Mouse (Mus musculus): ENCODE results near the gene Pnmt. TPM values are rescaled to one million over a fixed set of nuclear protein-coding genes. Genes with fewer than 3 reads are reported as not detected.
"Not testable (repeated sequence)": the region's sequence is repeated elsewhere in the genome, so short reads cannot be mapped to it uniquely, and the experiment has no call there.

Gene Pnmt
- polyA plus RNA-seq, 1 experiment from 2014 or later, result 5.0 TPM

- H3K27ac ChIP-seq, result peak overlapping the region; percentile 77
- H3K27me3 ChIP-seq (ENCODE audit: insufficient read depth, poor library complexity, severe bottlenecking), result peaks cover 28% of the 10 kb centered on the region
- 89% methylated on average over 2 of the region's 2 CpGs for WGBS
- no peak overlapping the region for H3K4me3 ChIP-seq
- H3K4me1 ChIP-seq, result peaks cover 85% of the 10 kb centered on the region
- no peak for DNase-seq (ENCODE audit: low spot score)
- H3K9me3 ChIP-seq, result no peaks in the 10 kb centered on the region
- peaks cover 46% of the 10 kb centered on the region for H3K36me3 ChIP-seq
Observed at GRCm38 (mm10) chr11:98381651-98382050, 4.6 kb upstream of the Pnmt start.

GRCm38 (mm10) chr11:98382405-98382804 lies 3.8 kb upstream of the Pnmt start:
- H3K9me3 ChIP-seq; H3K4me3 ChIP-seq; DNase-seq (ENCODE audit: low spot score): not testable (repeated sequence)
- 16% methylated on average over 2 of the region's 2 CpGs for WGBS
- Histone ChIP-seq H3K4me1 (peaks cover 85% of the 10 kb centered on the region), H3K36me3 (peaks cover 41% of the 10 kb centered on the region), H3K27ac (peak overlapping the region; percentile 77), H3K27me3 (ENCODE audit: insufficient read depth, poor library complexity, severe bottlenecking) (peaks cover 36% of the 10 kb centered on the region)

GRCm38 (mm10) chr11:98383261-98384030 lies 2.8 kb upstream of the Pnmt start, which contains the start of gene Tcap:
Tcap (plus strand) TSS chr11:98383811.
- WGBS, result 42% methylated on average over 14 of the region's 14 CpGs
- H3K36me3 ChIP-seq, result peaks cover 31% of the 10 kb centered on the region
- peak within 1 kb of the TSS; percentile 50 for H3K4me3 ChIP-seq
- peaks cover 85% of the 10 kb centered on the region for H3K4me1 ChIP-seq
- no peaks in the 10 kb centered on the region for H3K9me3 ChIP-seq
- peaks cover 46% of the 10 kb centered on the region for H3K27me3 ChIP-seq (ENCODE audit: insufficient read depth, poor library complexity, severe bottlenecking)
- peak; percentile 88 for DNase-seq (ENCODE audit: low spot score)
- H3K27ac ChIP-seq, result peak within 1 kb of the TSS; percentile 91

- 55% methylated on average over 20 of the region's 20 CpGs for WGBS
- H3K4me1 ChIP-seq, result peaks cover 85% of the 10 kb centered on the region
Observed at GRCm38 (mm10) chr11:98384216-98384615, 2.0 kb upstream of the Pnmt start.

GRCm38 (mm10) chr11:98384721-98385637 lies 1.3 kb upstream of the Pnmt start:
- peak overlapping the region; percentile 50 for H3K4me3 ChIP-seq
- H3K4me1 ChIP-seq, result peaks cover 85% of the 10 kb centered on the region
- H3K9me3 ChIP-seq, result no peaks in the 10 kb centered on the region
- peaks cover 15% of the 10 kb centered on the region for H3K36me3 ChIP-seq
- no peak for DNase-seq (ENCODE audit: low spot score)
- H3K27ac ChIP-seq, result peak overlapping the region; percentile 91
- H3K27me3 ChIP-seq (ENCODE audit: insufficient read depth, poor library complexity, severe bottlenecking), result peaks cover 60% of the 10 kb centered on the region
- 59% methylated on average over 8 of the region's 8 CpGs for WGBS

More at GRCm38 (mm10) chr11:98384216-98384615, 2.0 kb upstream of the Pnmt start:
- Histone ChIP-seq H3K36me3 (peaks cover 23% of the 10 kb centered on the region), H3K9me3 (no peaks in the 10 kb centered on the region), H3K27me3 (ENCODE audit: insufficient read depth, poor library complexity, severe bottlenecking) (peaks cover 52% of the 10 kb centered on the region), H3K4me3 (peak overlapping the region; percentile 50), H3K27ac (peak overlapping the region; percentile 91)
- no peak for DNase-seq (ENCODE audit: low spot score)

DNA sequence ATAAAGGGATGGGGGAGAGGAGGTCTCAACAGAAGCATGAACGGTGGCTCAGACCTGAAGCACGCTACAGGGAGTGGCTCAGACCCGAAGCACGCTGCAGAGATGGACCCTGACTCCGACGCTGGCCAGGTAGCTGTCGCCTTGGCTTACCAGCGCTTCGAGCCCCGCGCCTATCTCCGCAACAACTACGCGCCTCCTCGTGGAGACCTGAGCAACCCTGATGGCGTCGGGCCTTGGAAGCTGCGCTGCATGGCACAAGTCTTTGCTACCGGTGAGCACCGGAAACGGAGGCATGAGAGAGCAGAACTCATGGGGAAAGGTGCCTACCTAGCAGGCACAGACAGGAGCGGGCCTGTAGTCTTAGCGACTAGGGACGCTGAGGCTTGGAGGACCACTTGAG lies 346 bp downstream of the Pnmt start:
- 11% methylated on average over 24 of the region's 24 CpGs for WGBS
- DNase-seq (ENCODE audit: low spot score), result no peak
- H3K27ac ChIP-seq, result peak overlapping the region; percentile 91
- peaks cover 2% of the 10 kb centered on the region; the same call in 1 of the 2 replicates for H3K36me3 ChIP-seq
- H3K4me3 ChIP-seq, result peak overlapping the region; percentile 47
- H3K9me3 ChIP-seq, result no peaks in the 10 kb centered on the region
- H3K4me1 ChIP-seq, result peaks cover 97% of the 10 kb centered on the region
- peaks cover 75% of the 10 kb centered on the region for H3K27me3 ChIP-seq (ENCODE audit: insufficient read depth, poor library complexity, severe bottlenecking)

DNA sequence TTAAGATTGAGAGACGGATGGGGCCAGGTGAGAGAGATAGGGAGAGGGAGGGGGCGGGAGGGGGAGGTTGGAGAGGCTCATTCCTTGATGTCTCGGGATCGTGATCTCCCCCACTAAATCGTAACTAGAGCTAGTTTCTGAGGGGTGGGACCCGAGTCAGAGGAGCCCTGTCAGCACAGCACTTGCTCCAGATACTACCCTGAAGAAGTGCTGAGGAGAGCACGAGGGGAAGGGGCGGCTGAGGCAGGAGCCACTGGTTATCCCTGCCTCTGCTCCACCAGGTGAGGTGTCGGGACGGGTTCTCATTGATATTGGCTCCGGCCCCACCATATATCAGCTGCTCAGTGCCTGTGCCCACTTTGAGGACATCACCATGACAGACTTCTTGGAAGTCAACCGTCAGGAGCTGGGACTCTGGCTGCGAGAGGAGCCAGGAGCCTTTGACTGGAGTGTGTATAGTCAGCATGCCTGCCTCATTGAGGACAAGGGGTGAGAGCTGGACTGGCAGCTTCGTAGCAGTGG lies 867 bp downstream of the Pnmt start:
- H3K4me1 ChIP-seq, result peaks cover 98% of the 10 kb centered on the region
- 44% methylated on average over 14 of the region's 14 CpGs for WGBS
- no peaks in the 10 kb centered on the region for H3K9me3 ChIP-seq
- peak overlapping the region; percentile 91 for H3K27ac ChIP-seq
- H3K4me3 ChIP-seq, result peak overlapping the region; percentile 47
- DNase-seq (ENCODE audit: low spot score), result no peak
- H3K27me3 ChIP-seq (ENCODE audit: insufficient read depth, poor library complexity, severe bottlenecking), result peaks cover 81% of the 10 kb centered on the region
- 0 out of 2 replicates have a peak, but pooled peaks cover 2% of the 10 kb centered on the region for H3K36me3 ChIP-seq

GRCm38 (mm10) chr11:98388282-98388681 lies 2.0 kb downstream of the Pnmt start:
- peaks cover 84% of the 10 kb centered on the region for H3K27me3 ChIP-seq (ENCODE audit: insufficient read depth, poor library complexity, severe bottlenecking)
- 73% methylated on average over 10 of the region's 10 CpGs for WGBS
- H3K27ac ChIP-seq, result peak overlapping the region; percentile 91; the same call in 1 of the 2 replicates

DNA sequence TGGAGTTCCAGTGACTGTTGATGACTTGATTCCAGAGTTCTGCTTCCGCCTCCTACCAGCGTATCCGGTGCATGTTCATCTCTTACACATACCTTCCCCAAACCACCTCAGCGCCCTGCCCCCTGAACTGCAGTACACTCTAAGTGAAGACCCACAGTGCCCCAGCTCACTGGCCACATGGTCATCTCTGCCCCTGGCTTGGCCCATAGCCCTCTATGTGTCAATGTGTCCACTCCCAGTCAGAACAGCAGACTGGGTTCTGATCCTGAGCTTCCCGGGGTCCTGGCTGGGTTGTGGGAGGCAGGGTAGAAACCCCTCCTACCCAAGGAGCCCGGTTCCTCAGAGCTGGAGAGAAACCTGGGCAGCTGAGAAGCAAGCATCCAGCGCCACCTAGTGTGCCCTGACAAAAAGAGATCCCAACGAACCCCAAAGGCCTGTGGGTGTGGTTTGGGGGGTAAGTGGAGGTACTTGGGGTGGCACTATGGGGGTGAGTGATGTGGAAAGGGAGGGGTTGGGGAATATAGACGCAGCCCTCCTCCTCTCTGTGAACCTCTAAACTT lies 3.1 kb downstream of the Pnmt start:
- WGBS, result 18% methylated on average over 9 of the region's 9 CpGs
- H3K36me3 ChIP-seq, result 0 out of 2 replicates have a peak, but pooled peaks cover 2% of the 10 kb centered on the region
- H3K27ac ChIP-seq, result peak overlapping the region; percentile 91; the same call in 1 of the 2 replicates
- no peak for DNase-seq (ENCODE audit: low spot score)
- no peaks in the 10 kb centered on the region for H3K9me3 ChIP-seq
- H3K27me3 ChIP-seq (ENCODE audit: insufficient read depth, poor library complexity, severe bottlenecking), result peaks cover 79% of the 10 kb centered on the region
- no peak overlapping the region; the same call in 1 of the 2 replicates for H3K4me3 ChIP-seq
- peaks cover 100% of the 10 kb centered on the region for H3K4me1 ChIP-seq

More at GRCm38 (mm10) chr11:98388282-98388681, 2.0 kb downstream of the Pnmt start:
- Histone ChIP-seq H3K4me3 (no peak overlapping the region), H3K9me3 (no peaks in the 10 kb centered on the region), H3K36me3 (0 out of 2 replicates have a peak, but pooled peaks cover 2% of the 10 kb centered on the region), H3K4me1 (peaks cover 100% of the 10 kb centered on the region)
- DNase-seq (ENCODE audit: low spot score), result no peak

DNA sequence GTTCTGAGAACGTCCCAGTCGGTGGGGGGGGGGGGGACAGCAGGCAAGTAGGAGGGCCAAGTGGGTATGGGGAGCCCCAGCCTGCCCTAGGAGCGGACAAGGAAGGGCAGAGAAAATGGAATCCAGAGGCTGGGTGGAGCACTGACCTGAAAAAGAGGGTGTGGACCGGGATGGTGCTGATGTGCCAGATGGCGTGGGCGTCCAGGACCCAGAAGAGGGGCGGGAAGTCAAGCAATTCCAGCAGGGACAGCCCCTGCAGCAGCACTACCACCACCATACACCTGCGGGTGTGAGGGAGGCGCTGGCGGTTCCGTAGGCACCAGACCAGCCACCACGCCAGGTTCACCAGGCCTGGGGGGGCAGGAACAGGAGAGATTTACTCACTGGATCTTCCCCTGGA lies 3.9 kb downstream of the Pnmt start:
- peaks cover 100% of the 10 kb centered on the region for H3K4me1 ChIP-seq
- H3K36me3 ChIP-seq, result 0 out of 2 replicates have a peak, but pooled peaks cover 2% of the 10 kb centered on the region
- H3K4me3 ChIP-seq, result no peak overlapping the region
- DNase-seq (ENCODE audit: low spot score), result no peak
- H3K27ac ChIP-seq, result peak overlapping the region; percentile 91
- no peaks in the 10 kb centered on the region for H3K9me3 ChIP-seq
- H3K27me3 ChIP-seq (ENCODE audit: insufficient read depth, poor library complexity, severe bottlenecking), result peaks cover 71% of the 10 kb centered on the region
- WGBS, result 69% methylated on average over 12 of the region's 12 CpGs

- Histone ChIP-seq H3K27ac (peak overlapping the region; percentile 91), H3K4me1 (peaks cover 95% of the 10 kb centered on the region), H3K4me3 (peak overlapping the region; percentile 39), H3K9me3 (no peaks in the 10 kb centered on the region), H3K36me3 (0 out of 2 replicates have a peak, but pooled peaks cover 7% of the 10 kb centered on the region), H3K27me3 (ENCODE audit: insufficient read depth, poor library complexity, severe bottlenecking) (peaks cover 52% of the 10 kb centered on the region)
- WGBS, result 5% methylated on average over 8 of the region's 8 CpGs
- DNase-seq (ENCODE audit: low spot score), result no peak
Observed at GRCm38 (mm10) chr11:98392034-98392433, 5.8 kb downstream of the Pnmt start.

GRCm38 (mm10) chr11:98392645-98393044 lies 6.4 kb downstream of the Pnmt start:
- H3K9me3 ChIP-seq, result no peaks in the 10 kb centered on the region
- H3K4me1 ChIP-seq, result peaks cover 91% of the 10 kb centered on the region
- no peak for DNase-seq (ENCODE audit: low spot score)
- peak overlapping the region; percentile 91 for H3K27ac ChIP-seq
- peak overlapping the region; percentile 39 for H3K4me3 ChIP-seq
- peaks cover 46% of the 10 kb centered on the region for H3K27me3 ChIP-seq (ENCODE audit: insufficient read depth, poor library complexity, severe bottlenecking)
- peaks cover 9% of the 10 kb centered on the region for H3K36me3 ChIP-seq
- WGBS, result 13% methylated on average over 4 of the region's 4 CpGs
